Mouse (Mus musculus) liver, embryonic 13.5 days (tissue): ENCODE results near the gene Gm10762. TPM values are rescaled to one million over a fixed set of nuclear protein-coding genes. Genes with fewer than 3 reads are reported as not detected.
"Not testable (repeated sequence)": the region's sequence is repeated elsewhere in the genome, so short reads cannot be mapped to it uniquely, and the experiment has no call there.

Experiments
- ATAC-seq: fragments of 200-750 bp; cut with Nextera tagmentation; 2 replicates; pipeline ENCODE4 v1.8.0; 2017; ENCODE audit warnings: low read depth, mild to moderate bottlenecking, moderate number of reproducible peaks, moderate library complexity
- DNase-seq: peaks from one replicate; pipeline ENCODE4 v3.0.0; 2022
- H3K27ac ChIP-seq: fragments of 300-500 bp; sonication (generic); 2 replicates; pipeline ENCODE4 v1.5.1; 2015; ENCODE audit warnings: moderate library complexity, mild to moderate bottlenecking, inconsistent platforms
- H3K27me3 ChIP-seq: fragments of 300-500 bp; sonication (generic); 2 replicates; pipeline ENCODE4 v1.6.1; 2015; ENCODE audit warnings: mild to moderate bottlenecking, inconsistent platforms
- H3K36me3 ChIP-seq: fragments of 300-500 bp; sonication (generic); 2 replicates; pipeline ENCODE4 v1.6.1; 2015; ENCODE audit warnings: mild to moderate bottlenecking, inconsistent platforms
- H3K4me1 ChIP-seq: fragments of 300-500 bp; sonication (generic); replicated peaks from 2 replicates; pipeline ENCODE4 v1.6.1; 2015; ENCODE audit warnings: inconsistent platforms
- H3K4me2 ChIP-seq: fragments of 300-500 bp; sonication (generic); 2 replicates; pipeline ENCODE4 v1.6.1; 2015; ENCODE audit warnings: inconsistent platforms, mild to moderate bottlenecking, moderate library complexity
- H3K4me3 ChIP-seq: fragments of 300-500 bp; sonication (generic); replicated peaks from 2 replicates; pipeline ENCODE4 v1.5.1; 2015; ENCODE audit warnings: mild to moderate bottlenecking, inconsistent platforms
- H3K9ac ChIP-seq: fragments of 300-500 bp; sonication (generic); 2 replicates; pipeline ENCODE4 v1.6.1; 2015; ENCODE audit warnings: mild to moderate bottlenecking, inconsistent platforms
- H3K9me3 ChIP-seq: fragments of 300-500 bp; sonication (generic); replicated peaks from 2 replicates; pipeline ENCODE4 v1.6.1; 2016; ENCODE audit warnings: inconsistent platforms
- WGBS: fragments of 180-500 bp; shearing (Covaris S2); methylation state at CpG from one replicate; pipeline ENCODE4 v1.1.7; 2015; ENCODE audit not compliant: insufficient replicate concordance; 5-methylcytosine and 5-hydroxymethylcytosine counted together
- polyA plus RNA-seq: library from polyadenylated mRNA; unstranded; fragments of >200 nt; fragmentation: Nextera tagmentation; extraction: Ambion mirVana; gene quantifications from 2 replicates; pipeline ENCODE4 v1.2.1, GENCODE M21; 2015

Gene Gm10762
- 3.7 and 3.8 TPM in 2 replicates for polyA plus RNA-seq

GRCm38 (mm10) chr2:128967661-128968441 lies at the start of gene Gm10762:
Gm10762 (minus strand) TSS chr2:128967725.
- H3K4me3 ChIP-seq, result peak within 1 kb of the TSS; percentile 94
- no peaks in the 10 kb centered on the region for H3K36me3 ChIP-seq
- H3K4me1 ChIP-seq, result peaks cover 14% of the 10 kb centered on the region
- H3K9ac ChIP-seq, result peak within 1 kb of the TSS; percentile 99
- H3K4me2 ChIP-seq, result peak within 1 kb of the TSS; percentile 80
- DNase-seq, result peak; percentile 74
- H3K27me3 ChIP-seq, result no peaks in the 10 kb centered on the region
- ATAC-seq, result peak; percentile 78
- WGBS, result under 1% methylated on average over 60 of the region's 80 CpGs
- H3K9me3 ChIP-seq, result no peaks in the 10 kb centered on the region
- H3K27ac ChIP-seq, result peak within 1 kb of the TSS; percentile 99

- H3K27ac ChIP-seq, H3K27me3 ChIP-seq, ATAC-seq, H3K4me3 ChIP-seq, H3K4me2 ChIP-seq, H3K36me3 ChIP-seq, H3K9ac ChIP-seq, H3K9me3 ChIP-seq: not testable (repeated sequence)
- 39% methylated on average over 2 of the region's 2 CpGs for whole genome bisulfite sequencing
- peaks cover 13% of the 10 kb centered on the region for H3K4me1 ChIP-seq
- peak; percentile 2 for DNase-seq
Measured at GRCm38 (mm10) chr2:129008867-129009266, 41.3 kb upstream of the Gm10762 start.

- peak overlapping the region; percentile 67; the same call in 1 of the 2 replicates for H3K27ac ChIP-seq
- DNase-seq (peak; percentile 31), ATAC-seq (peak; percentile 80)
- WGBS, result 34% methylated on average over 4 of the region's 4 CpGs
- no peaks in the 10 kb centered on the region for H3K27me3 ChIP-seq
- peaks cover 13% of the 10 kb centered on the region for H3K4me1 ChIP-seq
- H3K9ac ChIP-seq, result no peak overlapping the region
- 0 out of 2 replicates have a peak overlapping the region, but pooled peaks have one; percentile 3 for H3K4me2 ChIP-seq
- no peaks in the 10 kb centered on the region for H3K36me3 ChIP-seq
- H3K9me3 ChIP-seq, result no peaks in the 10 kb centered on the region
- no peak overlapping the region for H3K4me3 ChIP-seq
Measured at GRCm38 (mm10) chr2:129006194-129006749, 38.7 kb upstream of the Gm10762 start.

GRCm38 (mm10) chr2:129004872-129005271 lies 37.3 kb upstream of the Gm10762 start:
- Histone ChIP-seq H3K27ac (0 out of 2 replicates have a peak overlapping the region, but pooled peaks have one; percentile 14), H3K9ac (no peak overlapping the region), H3K27me3 (no peaks in the 10 kb centered on the region), H3K36me3 (no peaks in the 10 kb centered on the region), H3K4me2 (no peak overlapping the region), H3K9me3 (no peaks in the 10 kb centered on the region), H3K4me3 (no peak overlapping the region), H3K4me1 (peaks cover 13% of the 10 kb centered on the region)
- DNase-seq (no peak), ATAC-seq (no peak)

GRCm38 (mm10) chr2:128984746-128985145 lies 17.2 kb upstream of the Gm10762 start:
- Histone ChIP-seq H3K36me3 (no peaks in the 10 kb centered on the region), H3K27me3 (no peaks in the 10 kb centered on the region), H3K9ac (no peak overlapping the region), H3K27ac (no peak overlapping the region), H3K9me3 (no peaks in the 10 kb centered on the region), H3K4me2 (no peak overlapping the region), H3K4me1 (no peaks in the 10 kb centered on the region), H3K4me3 (no peak overlapping the region)
- DNase-seq (no peak), ATAC-seq (no peak)
- WGBS, result 67% methylated on average over 3 of the region's 3 CpGs

GRCm38 (mm10) chr2:128975572-128975971 lies 8.0 kb upstream of the Gm10762 start:
- no peaks in the 10 kb centered on the region for H3K9me3 ChIP-seq
- no peaks in the 10 kb centered on the region for H3K27me3 ChIP-seq
- H3K4me1 ChIP-seq, result no peaks in the 10 kb centered on the region
- no peak overlapping the region for H3K4me2 ChIP-seq
- H3K9ac ChIP-seq, result no peak overlapping the region
- DNase-seq, result no peak
- no peak for ATAC-seq
- WGBS, result 69% methylated on average over 4 of the region's 4 CpGs
- no peak overlapping the region for H3K27ac ChIP-seq
- no peaks in the 10 kb centered on the region for H3K36me3 ChIP-seq
- H3K4me3 ChIP-seq, result no peak overlapping the region

- H3K36me3 ChIP-seq, result no peaks in the 10 kb centered on the region
- no peak overlapping the region for H3K4me3 ChIP-seq
- no peak for DNase-seq
- no peaks in the 10 kb centered on the region for H3K27me3 ChIP-seq
- peaks cover 8% of the 10 kb centered on the region for H3K4me1 ChIP-seq
- ATAC-seq, result no peak
- H3K4me2 ChIP-seq, result no peak overlapping the region
- no peaks in the 10 kb centered on the region for H3K9me3 ChIP-seq
- no peak overlapping the region for H3K27ac ChIP-seq
- H3K9ac ChIP-seq, result no peak overlapping the region
Measured at GRCm38 (mm10) chr2:128972301-128972700, 4.8 kb upstream of the Gm10762 start.

GRCm38 (mm10) chr2:128968475-128969083 lies 1.1 kb upstream of the Gm10762 start:
- Histone ChIP-seq H3K9me3 (no peaks in the 10 kb centered on the region), H3K36me3 (no peaks in the 10 kb centered on the region), H3K4me1 (peaks cover 14% of the 10 kb centered on the region), H3K27ac (peak overlapping the region; percentile 99), H3K27me3 (no peaks in the 10 kb centered on the region), H3K9ac (peak overlapping the region; percentile 99), H3K4me3 (peak overlapping the region; percentile 94), H3K4me2 (peak overlapping the region; percentile 80)
- no peak for DNase-seq
- no peak for ATAC-seq

- peak within 1 kb of the TSS; percentile 99 for H3K9ac ChIP-seq
- peak within 1 kb of the TSS; percentile 99 for H3K27ac ChIP-seq
- no peaks in the 10 kb centered on the region for H3K9me3 ChIP-seq
- peak within 1 kb of the TSS; percentile 80 for H3K4me2 ChIP-seq
- ATAC-seq (peak; percentile 95), DNase-seq (peak; percentile 98)
- H3K27me3 ChIP-seq, result no peaks in the 10 kb centered on the region
- H3K4me3 ChIP-seq, result peak within 1 kb of the TSS; percentile 94
- peaks cover 14% of the 10 kb centered on the region for H3K4me1 ChIP-seq
- WGBS, result 1% methylated on average over 65 of the region's 65 CpGs
- H3K36me3 ChIP-seq, result no peaks in the 10 kb centered on the region
Measured at GRCm38 (mm10) chr2:128966641-128967580, 614 bp downstream of the Gm10762 start, which contains the start of gene Zc3h6. Zc3h6 (plus strand) TSS chr2:128967402.

- Histone ChIP-seq H3K4me2 (no peak overlapping the region), H3K4me1 (peaks cover 14% of the 10 kb centered on the region), H3K9me3 (no peaks in the 10 kb centered on the region), H3K4me3 (0 out of 2 replicates have a peak overlapping the region, but pooled peaks have one; percentile 94), H3K36me3 (no peaks in the 10 kb centered on the region), H3K27ac (no peak overlapping the region), H3K9ac (peak overlapping the region; percentile 51; the same call in 1 of the 2 replicates), H3K27me3 (no peaks in the 10 kb centered on the region)
- no peak for DNase-seq
- ATAC-seq, result no peak
- 24% methylated on average over 6 of the region's 6 CpGs for WGBS
Measured at GRCm38 (mm10) chr2:128966236-128966635, 1.3 kb downstream of the Gm10762 start.
